Comparison of ENCODE assay signal across 34 mouse cellular contexts in the genomic region with DNA sequence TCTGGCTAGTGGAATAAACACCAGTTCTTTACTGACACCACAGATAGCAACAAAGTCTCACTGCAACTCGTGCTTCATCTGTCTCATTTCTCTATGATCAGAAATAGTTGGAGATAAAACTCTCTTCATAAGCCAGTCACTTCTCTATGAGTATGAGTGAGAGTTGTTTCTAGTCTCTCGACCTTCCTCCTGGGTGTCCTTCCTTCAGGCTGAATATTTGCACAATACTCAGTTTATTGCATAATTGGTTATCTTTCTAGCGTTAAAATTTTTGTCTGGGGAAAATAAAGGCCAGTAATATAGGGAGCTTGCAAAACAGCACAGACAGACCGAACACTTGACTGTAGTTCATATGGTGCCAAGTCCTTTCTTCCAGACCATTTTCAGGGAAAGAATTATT. TPM values are rescaled to one million over a fixed set of nuclear protein-coding genes. Genes with fewer than 3 reads are reported as not detected.
"Had no signal": no experiment of that assay in that cellular context is flagged by ENCODE, and none has a peak within 500 bp of the region (broad histone marks: within the 10 kb centered on the region; RNA-seq: fewer than 3 reads in every experiment).

No protein-coding gene starts in this region.

- H3K4me1 ChIP-seq: heart, embryonic 13.5 days; heart, embryonic 15.5 days; hindbrain, embryonic 13.5 days; hindbrain, embryonic 15.5 days; limb, embryonic 13.5 days; limb, embryonic 15.5 days; liver, embryonic 12.5 days had no signal

- H3K27ac ChIP-seq: gastrocnemius, adult 2 months; heart, adult 2 months; heart, embryonic 13.5 days; heart, embryonic 15.5 days; hindbrain, embryonic 13.5 days; hindbrain, embryonic 15.5 days; hindbrain, postnatal 0 days; limb, embryonic 13.5 days; limb, embryonic 15.5 days; liver, embryonic 12.5 days had no signal

- H3K9ac ChIP-seq: heart, embryonic 13.5 days; heart, embryonic 15.5 days; hindbrain, embryonic 13.5 days; hindbrain, embryonic 15.5 days; limb, embryonic 13.5 days; limb, embryonic 15.5 days; liver, embryonic 12.5 days had no signal

- H3K4me3 ChIP-seq: gastrocnemius, adult 2 months; heart, adult 2 months; heart, embryonic 13.5 days; heart, embryonic 15.5 days; hindbrain, embryonic 13.5 days; hindbrain, embryonic 15.5 days; limb, embryonic 13.5 days; limb, embryonic 15.5 days; liver, embryonic 12.5 days had no signal

- H3K36me3 ChIP-seq: heart, embryonic 13.5 days; heart, embryonic 15.5 days; hindbrain, embryonic 13.5 days; hindbrain, embryonic 15.5 days; limb, embryonic 13.5 days; limb, embryonic 15.5 days; liver, embryonic 12.5 days had no signal

- DNase-seq: gastrocnemius, adult 2 months; gastrocnemius, postnatal 10 days; gastrocnemius, postnatal 25 days; heart, adult 2 months; heart, postnatal 14 days; heart, postnatal 36 days; kidney, adult 18-20 months; kidney, adult 8-10 months; kidney, postnatal 14 days; kidney, postnatal 36 days; layer of hippocampus, adult 9-11 months; layer of hippocampus, postnatal 36 days; left cerebral cortex, postnatal 4 days had no signal

- H3K9me3 ChIP-seq: heart, embryonic 15.5 days; hindbrain, embryonic 13.5 days; hindbrain, embryonic 15.5 days; limb, embryonic 13.5 days; limb, embryonic 15.5 days; liver, embryonic 12.5 days had no signal

- H3K4me2 ChIP-seq: heart, embryonic 11.5 days; heart, embryonic 13.5 days; heart, embryonic 15.5 days; hindbrain, embryonic 13.5 days; hindbrain, embryonic 15.5 days; limb, embryonic 13.5 days; limb, embryonic 15.5 days; liver, embryonic 12.5 days had no signal

- ATAC-seq: hindbrain, postnatal 0 days; intestine, postnatal 0 days; liver, embryonic 12.5 days had no signal

- H3K27me3 ChIP-seq: heart, embryonic 13.5 days; heart, embryonic 15.5 days; hindbrain, embryonic 13.5 days; hindbrain, embryonic 15.5 days; limb, embryonic 13.5 days; limb, embryonic 15.5 days; liver, embryonic 12.5 days had no signal

RNA-seq across cellular contexts. Expression of a gene that starts 30.8 kb away (rescaled TPM):
- total RNA-seq: hindbrain, postnatal 0 days; layer of hippocampus, adult 18-20 months; layer of hippocampus, adult 8-10 months; layer of hippocampus, postnatal 14 days; layer of hippocampus, postnatal 36 days; left cerebral cortex, postnatal 10 days; left cerebral cortex, postnatal 25 days; left cerebral cortex, postnatal 4 days had no signal
- polyA plus RNA-seq: heart, embryonic 11.5 days; hindbrain, embryonic 11.5 days; hindbrain, embryonic 13.5 days; hindbrain, embryonic 15.5 days; hindbrain, postnatal 0 days; intestine, postnatal 0 days; kidney, embryonic 14.5 days had no signal

RNA-seq across cellular contexts. Expression of a gene that starts 48.2 kb away (rescaled TPM):
- total RNA-seq: gastrocnemius, adult 2 months; gastrocnemius, postnatal 25 days; heart, postnatal 14 days; hindbrain, postnatal 0 days; layer of hippocampus, adult 18-20 months; layer of hippocampus, adult 8-10 months; layer of hippocampus, postnatal 14 days; layer of hippocampus, postnatal 36 days; left cerebral cortex, adult 18-20 months; left cerebral cortex, adult 8-10 months; left cerebral cortex, postnatal 10 days; left cerebral cortex, postnatal 25 days; left cerebral cortex, postnatal 4 days had no signal
- polyA plus RNA-seq: frontal cortex, adult 2 months; heart, embryonic 11.5 days; heart, embryonic 13.5 days; heart, embryonic 15.5 days; hindbrain, embryonic 11.5 days; hindbrain, embryonic 13.5 days; hindbrain, embryonic 15.5 days; hindbrain, postnatal 0 days; intestine, postnatal 0 days; kidney, embryonic 14.5 days; limb, embryonic 11.5 days; limb, embryonic 13.5 days had no signal
